Mouse (Mus musculus) thymus, postnatal 4 days (tissue): ENCODE measurements at regions not wholly inside any gene's neighbourhood (a gene's known extent, or its start where the extent isn't known, plus 50 kb on each side); places are given as distances from the start of the nearest gene placed in this dataset.

Experiments used
- DNase-seq: peaks from one replicate; pipeline ENCODE4 v3.0.0; 2021

- no peak for DNase-seq
Observed at GRCm38 (mm10) chr3:38695836-38696235, 190.9 kb upstream of the Fat4 start.

DNA sequence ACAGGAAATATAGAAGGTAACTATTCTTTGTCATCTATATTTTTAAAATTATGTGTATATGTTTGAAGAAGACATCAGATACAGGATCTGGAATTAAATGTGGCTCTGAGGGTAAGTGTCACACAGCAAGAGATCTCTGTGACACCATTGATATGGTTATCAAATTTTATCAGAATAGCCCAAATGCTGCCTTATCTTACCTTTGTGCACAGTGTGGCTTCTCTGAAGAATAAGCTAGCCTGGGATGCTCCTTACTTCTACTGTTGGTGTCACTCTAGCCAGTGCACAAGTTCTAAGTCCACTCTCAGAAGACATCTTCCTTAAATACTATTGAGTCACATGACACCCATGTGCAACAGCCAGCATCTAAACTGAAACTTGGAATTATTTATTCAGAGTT is 194.0 kb upstream of the Fat4 start:
- DNase-seq, result no peak

GRCm38 (mm10) chr3:38684247-38684991 is 199.8 kb upstream of the Ankrd50 start:
- DNase-seq, result no peak

DNA sequence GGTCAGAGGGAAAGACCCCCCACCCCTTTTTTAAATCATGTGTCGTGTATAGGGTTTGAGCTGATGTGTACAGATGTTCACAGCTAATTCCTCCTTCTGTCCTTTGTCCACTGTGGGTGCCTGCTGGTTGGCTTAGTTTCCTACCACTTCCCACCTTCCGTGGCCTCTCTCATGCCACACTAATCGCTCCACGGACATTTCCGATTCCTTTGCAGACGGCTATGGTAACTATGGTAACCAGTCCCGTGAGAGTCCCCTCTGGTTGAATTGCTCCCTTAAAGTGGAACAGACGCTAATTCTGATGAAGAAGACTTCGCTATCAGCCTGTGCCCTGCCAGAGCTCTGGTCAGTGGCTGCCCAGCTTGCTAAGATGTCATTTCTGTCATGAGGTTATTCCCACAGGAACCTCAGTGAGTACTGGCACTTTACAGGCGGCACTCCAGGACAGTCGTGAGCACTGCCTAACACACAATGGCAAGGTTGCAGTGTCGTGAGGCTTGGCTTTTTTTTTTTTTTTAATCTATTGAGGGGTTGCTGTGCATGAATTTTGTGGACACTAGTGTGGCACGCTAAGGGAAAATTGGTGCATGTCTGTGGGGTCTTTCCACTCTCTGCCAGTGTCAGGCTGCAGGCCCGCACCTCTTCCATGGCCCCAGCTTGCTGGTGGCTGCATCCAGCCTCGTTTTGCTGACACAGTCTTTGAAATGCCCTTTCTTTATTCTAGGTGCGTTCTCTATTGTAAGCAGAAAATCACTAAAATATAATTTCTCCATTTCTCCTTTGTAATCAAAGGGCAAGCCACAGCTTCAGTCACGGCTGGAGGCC is 179.2 kb upstream of the Ankrd50 start:
- DNase-seq, result no peak

- DNase-seq, result peak; percentile 47
Observed at GRCm38 (mm10) chr3:38663023-38663422, 178.4 kb upstream of the Ankrd50 start.

GRCm38 (mm10) chr3:38656790-38657189 is 172.1 kb upstream of the Ankrd50 start:
- no peak for DNase-seq

- no peak for DNase-seq
Observed at GRCm38 (mm10) chr3:38653928-38654327, 169.3 kb upstream of the Ankrd50 start.

- DNase-seq, result no peak
Observed at GRCm38 (mm10) chr3:38652985-38653685, 168.5 kb upstream of the Ankrd50 start.

- DNase-seq, result no peak
Observed at GRCm38 (mm10) chr3:38650176-38650575, 165.5 kb upstream of the Ankrd50 start.

DNA sequence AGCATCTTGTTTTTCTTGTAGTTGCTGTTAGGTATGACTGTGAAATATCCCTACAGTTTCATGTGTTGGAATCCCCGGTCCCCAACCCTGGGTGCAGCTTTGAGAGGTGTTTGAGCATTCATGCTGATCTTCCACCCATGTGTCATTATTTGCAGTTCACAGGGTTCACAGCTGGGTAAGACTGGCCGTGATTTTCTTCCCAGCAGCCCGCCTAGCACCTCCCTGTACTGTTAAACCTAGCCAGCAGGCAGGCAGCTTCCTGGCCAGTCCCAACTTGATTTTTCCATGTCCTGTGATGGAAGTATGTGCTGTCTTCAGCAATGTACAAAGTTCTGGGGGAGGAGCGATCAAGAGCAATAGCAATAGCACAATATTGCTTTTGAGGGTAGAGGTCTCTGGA is 164.0 kb upstream of the Ankrd50 start:
- no peak for DNase-seq

- DNase-seq, result no peak
Observed at GRCm38 (mm10) chr3:38647737-38648330, 163.2 kb upstream of the Ankrd50 start.

- no peak for DNase-seq
Observed at GRCm38 (mm10) chr3:38641733-38642132, 157.1 kb upstream of the Ankrd50 start.

DNA sequence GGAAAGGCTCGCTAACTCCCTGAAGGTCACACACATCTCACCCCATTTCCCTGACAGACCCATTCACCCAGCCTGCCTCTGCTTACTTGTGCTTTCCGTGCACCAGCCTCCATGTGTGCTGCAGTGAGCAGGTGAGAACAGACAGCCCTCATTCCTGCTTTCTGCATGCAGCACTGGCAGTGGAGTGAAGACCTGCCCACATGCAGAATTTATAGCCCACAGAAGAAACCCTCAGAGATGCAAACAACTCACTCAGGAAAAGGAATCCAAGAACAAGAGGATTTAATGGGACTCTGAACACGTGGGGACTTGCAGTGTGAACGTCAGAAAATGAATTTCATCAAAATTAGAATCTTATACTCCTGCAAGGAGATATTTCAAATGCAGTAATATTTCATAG is 152.2 kb upstream of the Ankrd50 start:
- no peak for DNase-seq

DNA sequence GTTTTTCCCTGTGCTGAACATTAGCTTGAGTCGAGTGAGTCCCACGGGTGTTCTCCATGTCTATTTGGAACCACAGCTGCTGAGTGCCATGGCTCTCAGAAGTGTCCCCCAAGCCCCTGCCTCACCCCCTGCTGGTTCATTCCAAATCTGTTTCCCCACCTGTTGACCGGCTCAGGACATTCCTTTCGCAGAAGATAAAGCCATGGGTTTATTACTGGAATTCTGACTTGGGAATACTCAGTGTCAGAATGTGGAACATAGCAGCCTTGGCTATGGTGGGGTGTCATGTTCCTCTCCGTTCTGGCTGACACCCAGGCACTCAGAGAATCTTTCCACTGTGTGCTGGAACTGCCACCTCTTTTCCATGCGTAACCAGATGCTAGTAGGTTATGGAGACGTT is 148.7 kb upstream of the Ankrd50 start:
- DNase-seq, result no peak

DNA sequence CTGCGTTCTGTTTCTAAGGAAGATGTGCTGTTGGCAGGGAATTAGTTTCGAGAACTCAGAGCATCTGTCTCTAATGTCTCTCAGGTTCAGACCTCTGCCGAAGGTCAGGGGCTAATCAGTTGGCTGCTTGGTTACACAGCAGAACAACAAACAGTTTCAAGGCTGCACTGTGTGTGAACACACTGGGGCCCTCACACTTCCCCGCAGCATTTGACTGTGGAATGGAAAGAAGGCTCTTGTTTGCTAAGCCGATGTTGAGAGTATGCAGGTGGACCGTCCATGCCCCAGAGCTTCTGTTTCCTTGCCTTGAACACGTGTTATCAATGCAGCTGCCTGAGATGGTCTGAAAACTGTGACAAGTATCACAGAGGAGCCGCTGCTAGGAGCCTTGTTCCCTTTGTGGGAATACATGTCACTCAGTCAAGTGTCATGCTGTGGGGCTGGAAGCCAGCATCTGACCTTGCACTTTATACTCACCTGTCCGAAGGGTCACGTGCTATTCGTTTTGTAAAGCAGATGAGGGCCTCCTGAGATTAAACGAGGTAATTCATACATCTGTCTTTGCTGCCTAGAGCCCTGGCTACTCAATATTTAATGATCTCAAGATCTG is 141.0 kb upstream of the Ankrd50 start:
- DNase-seq, result no peak

GRCm38 (mm10) chr3:38617989-38618388 is 133.3 kb upstream of the Ankrd50 start:
- DNase-seq, result no peak

DNA sequence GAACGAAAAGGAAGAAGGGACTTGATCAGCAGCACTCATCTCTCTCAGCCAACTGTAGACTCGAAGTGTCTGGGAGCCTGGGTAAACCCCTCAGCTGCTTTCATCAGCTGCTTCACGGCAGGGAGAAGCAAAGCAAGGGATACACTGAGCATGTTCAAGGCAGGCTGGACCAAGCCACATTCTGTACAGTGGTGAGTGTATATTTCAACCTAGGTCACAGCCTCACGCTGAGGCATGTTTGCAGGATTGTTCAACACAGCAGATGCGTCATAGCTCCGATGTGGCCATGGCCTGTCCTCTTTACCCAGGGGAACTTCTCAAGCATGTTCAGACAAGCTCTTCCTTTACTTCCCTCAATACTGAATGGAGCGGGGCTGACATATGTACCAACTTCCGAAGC is 132.6 kb upstream of the Ankrd50 start:
- DNase-seq, result no peak

- peak; percentile 31 for DNase-seq
Observed at GRCm38 (mm10) chr3:38613706-38614105, 129.1 kb upstream of the Ankrd50 start.

DNA sequence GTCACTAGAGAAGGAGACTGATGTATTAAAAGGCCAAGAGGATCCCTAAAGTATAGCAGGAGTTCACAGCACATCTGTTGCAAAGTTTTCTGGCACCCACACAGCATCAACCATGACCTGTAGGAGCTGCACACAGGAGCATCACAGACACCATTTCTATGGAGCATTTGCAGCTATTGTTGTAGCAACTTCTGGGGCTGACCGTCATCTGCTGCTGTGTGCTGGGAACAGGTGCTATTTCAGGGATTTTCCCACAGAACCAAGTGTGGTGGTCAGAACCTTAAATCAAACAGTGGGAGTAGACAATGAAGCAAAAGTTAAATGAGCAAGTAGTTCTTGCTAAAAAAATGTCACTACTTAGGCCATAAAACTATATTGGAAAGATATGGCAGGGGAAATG is 106.9 kb upstream of the Ankrd50 start:
- DNase-seq, result no peak

- no peak for DNase-seq
Observed at GRCm38 (mm10) chr3:38588966-38589365, 104.3 kb upstream of the Ankrd50 start.

GRCm38 (mm10) chr3:38585509-38585908 is 100.9 kb upstream of the Ankrd50 start:
- DNase-seq, result no peak

DNA sequence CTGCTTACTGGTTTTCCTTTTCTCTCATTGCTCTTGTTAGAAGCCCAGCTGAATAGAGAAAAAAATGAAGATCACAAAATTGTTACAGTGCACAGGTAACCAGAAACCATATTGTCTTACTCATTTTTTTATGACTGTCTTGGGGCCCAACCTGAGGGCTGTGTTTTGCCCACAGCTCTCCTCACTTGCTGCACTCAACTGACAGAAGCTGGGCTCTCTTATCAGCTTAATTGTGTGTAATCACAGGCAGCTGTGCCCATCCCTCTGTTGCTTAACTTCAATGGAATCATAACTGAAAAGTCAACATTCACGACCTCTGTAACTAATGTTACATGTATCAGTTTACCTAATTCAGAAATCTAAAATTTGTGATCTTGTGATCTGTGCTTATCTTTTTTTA is 95.1 kb upstream of the Ankrd50 start:
- DNase-seq, result no peak
